In genomic region chr4:57017229-57017628, GRCm38 (mm10) we compare ENCODE assay signal across 10 mouse cellular contexts. TPM values are rescaled to one million over a fixed set of nuclear protein-coding genes. Genes with fewer than 3 reads are reported as not detected.
DNase-seq lines count a peak whose midpoint lies in the region; ATAC-seq and TF ChIP-seq lines count a peak whose summit lies in the region.
"Had no signal": no experiment of that assay in that cellular context is flagged by ENCODE, and none has a peak within 500 bp of the region (broad histone marks: within the 10 kb centered on the region; RNA-seq: fewer than 3 reads in every experiment).

No protein-coding gene starts in this region.

- H3K36me3 ChIP-seq in heart, adult 2 months (ENCODE audit: control insufficient read depth, insufficient read depth, low read length), result no peaks in the 10 kb centered on the region
- no peaks in the 10 kb centered on the region for H3K36me3 ChIP-seq in heart, embryonic 12.5 days
- no peaks in the 10 kb centered on the region for H3K36me3 ChIP-seq in forebrain, embryonic 16.5 days (ENCODE audit: control insufficient read depth, insufficient read depth)
- no peaks in the 10 kb centered on the region for H3K36me3 ChIP-seq in intestine, embryonic 16.5 days (ENCODE audit: control insufficient read depth, insufficient read depth, low read length)
- H3K36me3 ChIP-seq in stomach, embryonic 15.5 days, result no peaks in the 10 kb centered on the region
- H3K36me3 ChIP-seq: G1E; liver, embryonic 15.5 days had no signal

- H3K27ac ChIP-seq in heart, adult 2 months, result no peak overlapping the region
- no peak overlapping the region for H3K27ac ChIP-seq in heart, embryonic 12.5 days (ENCODE audit: poor library complexity, severe bottlenecking)
- H3K27ac ChIP-seq in forebrain, embryonic 16.5 days (ENCODE audit: low read length), result no peak overlapping the region
- no peak overlapping the region for H3K27ac ChIP-seq in intestine, embryonic 16.5 days (ENCODE audit: low read length)
- no peak overlapping the region for H3K27ac ChIP-seq in stomach, embryonic 15.5 days
- H3K27ac ChIP-seq: liver, embryonic 15.5 days had no signal

- TF ChIP-seq CTCF in heart, adult 2 months (IDR thresholded peaks at IDR 0.05), result peak; percentile 84

- no peak for TF ChIP-seq EP300 in heart, adult 2 months (IDR thresholded peaks at IDR 0.05; ENCODE audit: insufficient read depth, low read depth, low read length)

- no peak overlapping the region for H3K4me2 ChIP-seq in heart, embryonic 12.5 days
- H3K4me2 ChIP-seq in forebrain, embryonic 16.5 days (ENCODE audit: low read length), result no peak overlapping the region
- H3K4me2 ChIP-seq in intestine, embryonic 16.5 days (ENCODE audit: low read depth, low read length), result no peak overlapping the region
- H3K4me2 ChIP-seq in stomach, embryonic 15.5 days, result no peak overlapping the region
- H3K4me2 ChIP-seq: liver, embryonic 15.5 days had no signal

- intact Hi-C loops in heart, adult 2 months (cut with DNase I), result loop anchor here (5.0 kb wide), 1 partner anchor 305 kb away; no protein-coding TSS in a partner anchor
- intact Hi-C loops in left cerebral cortex, postnatal 25 days (cut with DNase I), result loop anchor here (1.0 to 5.0 kb wide), 2 partner anchors 32 to 125 kb away; partner anchors contain the start of gene Epb41l4b

- H3K9me3 ChIP-seq in heart, embryonic 12.5 days (replicated peaks), result no peaks in the 10 kb centered on the region
- no peaks in the 10 kb centered on the region; the same call in 1 of the 2 replicates for H3K9me3 ChIP-seq in forebrain, embryonic 16.5 days (ENCODE audit: control insufficient read depth, low read length)
- no peaks in the 10 kb centered on the region for H3K9me3 ChIP-seq in intestine, embryonic 16.5 days (ENCODE audit: control insufficient read depth, low read length)
- H3K9me3 ChIP-seq in stomach, embryonic 15.5 days, result no peaks in the 10 kb centered on the region
- H3K9me3 ChIP-seq: liver, embryonic 15.5 days had no signal

- ATAC-seq in heart, embryonic 12.5 days (ENCODE audit: insufficient number of reproducible peaks, low FRiP score), result no peak
- ATAC-seq in forebrain, embryonic 16.5 days, result peak; percentile 50; the same call in 1 of the 2 replicates
- ATAC-seq in intestine, embryonic 16.5 days, result 0 out of 2 replicates have a peak, but pooled peaks have one; percentile 16
- ATAC-seq in monocyte, adult 5-6 weeks (replicated peaks; ENCODE audit: insufficient number of reproducible peaks, low FRiP score, low TSS enrichment, poor library complexity, severe bottlenecking), result 0 out of 2 replicates have a peak, but pooled peaks have one; percentile 59
- ATAC-seq in stomach, embryonic 15.5 days (ENCODE audit: insufficient read depth, low FRiP score, low read depth), result 0 out of 2 replicates have a peak, but pooled peaks have one; percentile 31

- H3K4me3 ChIP-seq in heart, adult 2 months, result no peak overlapping the region
- H3K4me3 ChIP-seq in heart, embryonic 12.5 days, result no peak overlapping the region
- no peak overlapping the region for H3K4me3 ChIP-seq in forebrain, embryonic 16.5 days (replicated peaks; ENCODE audit: low read length)
- no peak overlapping the region for H3K4me3 ChIP-seq in intestine, embryonic 16.5 days (ENCODE audit: low read length)
- no peak overlapping the region for H3K4me3 ChIP-seq in stomach, embryonic 15.5 days (replicated peaks)
- H3K4me3 ChIP-seq: liver, embryonic 15.5 days had no signal

- peak; percentile 42 to 72 for DNase-seq in heart, adult 2 months
- peak; percentile 73 for DNase-seq in cerebellum, adult 11 months
- DNase-seq in left cerebral cortex, postnatal 25 days (ENCODE audit: low spot score in 2 of 2), result peak; percentile 55 to 70

- no peaks in the 10 kb centered on the region for H3K79me2 ChIP-seq in heart, adult 2 months (replicated peaks; ENCODE audit: control insufficient read depth, insufficient read depth, low read length)

- no peak overlapping the region for H3K9ac ChIP-seq in heart, adult 2 months (ENCODE audit: low read depth, low read length)
- no peak overlapping the region for H3K9ac ChIP-seq in heart, embryonic 12.5 days
- H3K9ac ChIP-seq in forebrain, embryonic 16.5 days (replicated peaks; ENCODE audit: low read depth, low read length), result no peak overlapping the region
- H3K9ac ChIP-seq in intestine, embryonic 16.5 days (ENCODE audit: low read depth, low read length), result no peak overlapping the region
- H3K9ac ChIP-seq in stomach, embryonic 15.5 days, result no peak overlapping the region
- H3K9ac ChIP-seq: liver, embryonic 15.5 days had no signal

- no peaks in the 10 kb centered on the region for H3K27me3 ChIP-seq in heart, adult 2 months (ENCODE audit: control insufficient read depth, insufficient read depth, low read length)
- H3K27me3 ChIP-seq in heart, embryonic 12.5 days (replicated peaks), result peaks cover 28% of the 10 kb centered on the region; the same call in 1 of the 2 replicates
- no peaks in the 10 kb centered on the region for H3K27me3 ChIP-seq in forebrain, embryonic 16.5 days (replicated peaks; ENCODE audit: control insufficient read depth, insufficient read depth, low read length)
- H3K27me3 ChIP-seq in intestine, embryonic 16.5 days (replicated peaks; ENCODE audit: control insufficient read depth, insufficient read depth, low read length), result no peaks in the 10 kb centered on the region
- no peaks in the 10 kb centered on the region for H3K27me3 ChIP-seq in stomach, embryonic 15.5 days (replicated peaks)
- H3K27me3 ChIP-seq: liver, embryonic 15.5 days had no signal

- WGBS in heart, adult 2 months, result 23% methylated on average over 5 of the region's 5 CpGs
- 33% methylated on average over 5 of the region's 5 CpGs for WGBS in heart, embryonic 12.5 days
- WGBS in forebrain, embryonic 16.5 days, result 27% methylated on average over 5 of the region's 5 CpGs
- 27% methylated on average over 5 of the region's 5 CpGs for WGBS in intestine, embryonic 16.5 days
- WGBS in stomach, embryonic 15.5 days, result 22% methylated on average over 5 of the region's 5 CpGs

- no peaks in the 10 kb centered on the region for H3K4me1 ChIP-seq in heart, adult 2 months (ENCODE audit: control insufficient read depth, insufficient read depth, low read length)
- no peaks in the 10 kb centered on the region for H3K4me1 ChIP-seq in heart, embryonic 12.5 days (replicated peaks)
- H3K4me1 ChIP-seq in forebrain, embryonic 16.5 days (replicated peaks; ENCODE audit: control insufficient read depth, insufficient read depth, low read length), result no peaks in the 10 kb centered on the region
- H3K4me1 ChIP-seq in intestine, embryonic 16.5 days (ENCODE audit: control insufficient read depth, insufficient read depth, low read length), result 0 out of 2 replicates have a peak, but pooled peaks cover 4% of the 10 kb centered on the region
- no peaks in the 10 kb centered on the region for H3K4me1 ChIP-seq in stomach, embryonic 15.5 days

- no peak for TF ChIP-seq POLR2A in heart, adult 2 months (IDR thresholded peaks at IDR 0.05; ENCODE audit: insufficient read depth, low read depth, low read length)

RNA-seq across cellular contexts. Expression of gene Frrs1l, which starts 27.0 kb away (rescaled TPM):
- total RNA-seq in heart, adult 2 months (2021), result under 1 TPM; 0.03 to 0.05 TPM
- 0.06 and 0.09 TPM in 2 replicates for polyA plus RNA-seq in heart, adult 2 months (2012; rRNA removed)
- 0.27 and 0.42 TPM in 2 replicates for polyA plus RNA-seq in heart, embryonic 12.5 days (2016; fragmentation: Nextera tagmentation; extraction: Ambion mirVana)
- 25.3 and 28.6 TPM in 2 replicates for polyA plus RNA-seq in forebrain, embryonic 16.5 days (2015; fragmentation: Nextera tagmentation; extraction: Ambion mirVana)
- 0.39 and 0.43 TPM in 2 replicates for polyA plus RNA-seq in intestine, embryonic 16.5 days (2015; fragmentation: Nextera tagmentation; extraction: Ambion mirVana)
- total RNA-seq in left cerebral cortex, postnatal 25 days (2021), result 100 to 1,000 TPM; 191 to 198 TPM
- total RNA-seq in monocyte, adult 5-6 weeks (2017), result 0.32 TPM in 1 of 3 replicates, not detected in the others
- polyA plus RNA-seq in stomach, embryonic 15.5 days (2015; fragmentation: Nextera tagmentation; extraction: Ambion mirVana), result 0.75 and 1.1 TPM in 2 replicates
- polyA plus RNA-seq: G1E had no signal

Comparison
In these comparisons a context has a peak if more than half of its experiments do, and no peak if none do; other contexts are left out.
1. RNA of gene Frrs1l, which starts 27.0 kb away (polyA plus RNA-seq): 25.3 to 28.6 TPM in forebrain, embryonic 16.5 days; 0.75 to 1.1 TPM in stomach, embryonic 15.5 days, 0.39 to 0.43 TPM in intestine, embryonic 16.5 days, 0.27 to 0.42 TPM in heart, embryonic 12.5 days and 0.06 to 0.09 TPM in heart, adult 2 months; every median in the first group is over 10 times any median in the second.
2. Peak in every context shown above with its lines, with median percentiles within 50 percentile points of each other: DNase-seq.